Mouse (Mus musculus): ENCODE results near the gene Olfr1324. TPM values are rescaled to one million over a fixed set of nuclear protein-coding genes. Genes with fewer than 3 reads are reported as not detected.

Gene Olfr1324
- polyA plus RNA-seq, 1 experiment = not detected

GRCm38 (mm10) chrX:50374978-50375377 is 53.3 kb downstream of the Olfr1324 start:
- WGBS = 93% methylated on average over 1 of the region's 1 CpGs
- H3K27ac ChIP-seq (ENCODE audit: insufficient read depth, low read depth, low read length) = no peak overlapping the region
- TF ChIP-seq CTCF (IDR thresholded peaks at IDR 0.05; ENCODE audit: insufficient read depth, low read depth, low read length) = no peak
- no peak for TF ChIP-seq POLR2A (IDR thresholded peaks at IDR 0.05; ENCODE audit: insufficient read depth, low read depth, low read length)
- H3K4me1 ChIP-seq (ENCODE audit: control insufficient read depth, insufficient read depth, low read length) = no peaks in the 10 kb centered on the region
- H3K4me3 ChIP-seq (ENCODE audit: insufficient read depth, low read depth, low read length) = no peak overlapping the region
